Mouse (Mus musculus) liver, embryonic 13.5 days (tissue): ENCODE results near the gene Selplg. TPM values are rescaled to one million over a fixed set of nuclear protein-coding genes. Genes with fewer than 3 reads are reported as not detected.
A peak's percentile ranks its signal among the peaks of the same experiment; 100 is the strongest.
"Not testable (repeated sequence)": the region's sequence is repeated elsewhere in the genome, so short reads cannot be mapped to it uniquely, and the experiment has no call there.

Source experiments
- ATAC-seq: fragments of 200-750 bp; cut with Nextera tagmentation; 2 replicates; pipeline ENCODE4 v1.8.0; 2017; ENCODE audit warnings: low read depth, mild to moderate bottlenecking, moderate number of reproducible peaks, moderate library complexity
- DNase-seq: peaks from one replicate; pipeline ENCODE4 v3.0.0; 2022
- H3K27ac ChIP-seq: fragments of 300-500 bp; sonication (generic); 2 replicates; pipeline ENCODE4 v1.5.1; 2015; ENCODE audit warnings: moderate library complexity, mild to moderate bottlenecking, inconsistent platforms
- H3K27me3 ChIP-seq: fragments of 300-500 bp; sonication (generic); 2 replicates; pipeline ENCODE4 v1.6.1; 2015; ENCODE audit warnings: mild to moderate bottlenecking, inconsistent platforms
- H3K36me3 ChIP-seq: fragments of 300-500 bp; sonication (generic); 2 replicates; pipeline ENCODE4 v1.6.1; 2015; ENCODE audit warnings: mild to moderate bottlenecking, inconsistent platforms
- H3K4me1 ChIP-seq: fragments of 300-500 bp; sonication (generic); replicated peaks from 2 replicates; pipeline ENCODE4 v1.6.1; 2015; ENCODE audit warnings: inconsistent platforms
- H3K4me2 ChIP-seq: fragments of 300-500 bp; sonication (generic); 2 replicates; pipeline ENCODE4 v1.6.1; 2015; ENCODE audit warnings: inconsistent platforms, mild to moderate bottlenecking, moderate library complexity
- H3K4me3 ChIP-seq: fragments of 300-500 bp; sonication (generic); replicated peaks from 2 replicates; pipeline ENCODE4 v1.5.1; 2015; ENCODE audit warnings: mild to moderate bottlenecking, inconsistent platforms
- H3K9ac ChIP-seq: fragments of 300-500 bp; sonication (generic); 2 replicates; pipeline ENCODE4 v1.6.1; 2015; ENCODE audit warnings: mild to moderate bottlenecking, inconsistent platforms
- H3K9me3 ChIP-seq: fragments of 300-500 bp; sonication (generic); replicated peaks from 2 replicates; pipeline ENCODE4 v1.6.1; 2016; ENCODE audit warnings: inconsistent platforms
- WGBS: fragments of 180-500 bp; shearing (Covaris S2); methylation state at CpG from one replicate; pipeline ENCODE4 v1.1.7; 2015; ENCODE audit not compliant: insufficient replicate concordance; 5-methylcytosine and 5-hydroxymethylcytosine counted together
- polyA plus RNA-seq: library from polyadenylated mRNA; unstranded; fragments of >200 nt; fragmentation: Nextera tagmentation; extraction: Ambion mirVana; gene quantifications from 2 replicates; pipeline ENCODE4 v1.2.1, GENCODE M21; 2015

Gene Selplg
- polyA plus RNA-seq, 1 experiment from 2014 or later: 11.6 TPM

- WGBS: 83% methylated on average over 8 of the region's 8 CpGs
- not testable (repeated sequence) for H3K4me2 ChIP-seq, ATAC-seq, H3K9ac ChIP-seq, H3K4me3 ChIP-seq, DNase-seq, H3K9me3 ChIP-seq, H3K27me3 ChIP-seq, H3K27ac ChIP-seq
- Histone ChIP-seq H3K36me3 (peaks cover 46% of the 10 kb centered on the region), H3K4me1 (peaks cover 13% of the 10 kb centered on the region)
These were observed 54.7 kb downstream of the Selplg start for GRCm38 (mm10) chr5:113777728-113778127.

- Histone ChIP-seq H3K36me3 (peaks cover 46% of the 10 kb centered on the region), H3K4me3 (no peak overlapping the region), H3K27me3 (no peaks in the 10 kb centered on the region), H3K9me3 (no peaks in the 10 kb centered on the region), H3K4me1 (peaks cover 16% of the 10 kb centered on the region), H3K27ac (peak overlapping the region; percentile 41), H3K4me2 (no peak overlapping the region), H3K9ac (no peak overlapping the region)
- WGBS: 60% methylated on average over 8 of the region's 8 CpGs
- ATAC-seq (no peak), DNase-seq (no peak)
These were observed 55.6 kb downstream of the Selplg start for GRCm38 (mm10) chr5:113776896-113777226.

- Histone ChIP-seq H3K36me3 (peaks cover 46% of the 10 kb centered on the region), H3K27me3 (no peaks in the 10 kb centered on the region), H3K27ac (peak overlapping the region; percentile 41), H3K4me3 (no peak overlapping the region), H3K4me2 (no peak overlapping the region), H3K9me3 (no peaks in the 10 kb centered on the region), H3K4me1 (peaks cover 16% of the 10 kb centered on the region), H3K9ac (no peak overlapping the region)
- no peak for ATAC-seq
- 60% methylated on average over 15 of the region's 15 CpGs for WGBS
- DNase-seq: no peak
These were observed 56.1 kb downstream of the Selplg start for GRCm38 (mm10) chr5:113776128-113776895.

GRCm38 (mm10) chr5:113775585-113775984 is 56.9 kb downstream of the Selplg start:
- H3K27ac ChIP-seq: 0 out of 2 replicates have a peak overlapping the region, but pooled peaks have one; percentile 31
- 84% methylated on average over 10 of the region's 10 CpGs for WGBS

GRCm38 (mm10) chr5:113773664-113774063 is 58.8 kb downstream of the Selplg start:
- H3K4me2 ChIP-seq: peak overlapping the region; percentile 94
- peak overlapping the region; percentile 87 for H3K27ac ChIP-seq
- no peaks in the 10 kb centered on the region for H3K9me3 ChIP-seq
- peak; percentile 39 for ATAC-seq
- peak overlapping the region; percentile 100 for H3K4me3 ChIP-seq
- no peaks in the 10 kb centered on the region for H3K27me3 ChIP-seq
- H3K9ac ChIP-seq: peak overlapping the region; percentile 88
- DNase-seq: peak; percentile 85
- WGBS: under 1% methylated on average over 7 of the region's 7 CpGs
- H3K36me3 ChIP-seq: peaks cover 48% of the 10 kb centered on the region
- H3K4me1 ChIP-seq: peaks cover 36% of the 10 kb centered on the region

More at GRCm38 (mm10) chr5:113775585-113775984, 56.9 kb downstream of the Selplg start:
- DNase-seq (no peak), ATAC-seq (no peak)
- Histone ChIP-seq H3K27me3 (no peaks in the 10 kb centered on the region), H3K36me3 (peaks cover 46% of the 10 kb centered on the region), H3K4me1 (peaks cover 17% of the 10 kb centered on the region), H3K4me2 (no peak overlapping the region), H3K4me3 (no peak overlapping the region), H3K9ac (no peak overlapping the region), H3K9me3 (no peaks in the 10 kb centered on the region)

- no peak for DNase-seq
- 1% methylated on average over 36 of the region's 38 CpGs for WGBS
- H3K4me3 ChIP-seq: peak overlapping the region; percentile 100
These were observed 59.4 kb downstream of the Selplg start for GRCm38 (mm10) chr5:113772905-113773519.

GRCm38 (mm10) chr5:113772450-113772895 is 60.0 kb downstream of the Selplg start, which contains the start of the genes Sart3 and Iscu:
Sart3 (minus strand) TSS chr5:113772510.
Iscu (plus strand) TSS chr5:113772748.
- Histone ChIP-seq H3K36me3 (peaks cover 50% of the 10 kb centered on the region), H3K4me2 (peak within 1 kb of the TSS; percentile 94), H3K4me1 (peaks cover 41% of the 10 kb centered on the region), H3K27me3 (no peaks in the 10 kb centered on the region), H3K9me3 (no peaks in the 10 kb centered on the region), H3K27ac (peak within 1 kb of the TSS; percentile 93), H3K9ac (peak within 1 kb of the TSS; percentile 93), H3K4me3 (peak within 1 kb of the TSS; percentile 100)
- under 1% methylated on average over 49 of the region's 49 CpGs for WGBS
- peak; percentile 81 for ATAC-seq
- DNase-seq: peak; percentile 95

More at GRCm38 (mm10) chr5:113772905-113773519, 59.4 kb downstream of the Selplg start:
- H3K4me1 ChIP-seq: peaks cover 41% of the 10 kb centered on the region
- H3K36me3 ChIP-seq: peaks cover 48% of the 10 kb centered on the region
- H3K27me3 ChIP-seq: no peaks in the 10 kb centered on the region
- peak overlapping the region; percentile 87 for H3K27ac ChIP-seq
- peak overlapping the region; percentile 94 for H3K4me2 ChIP-seq
- H3K9me3 ChIP-seq: no peaks in the 10 kb centered on the region
- peak; percentile 32 for ATAC-seq
- H3K9ac ChIP-seq: peak overlapping the region; percentile 88

- under 1% methylated on average over 97 of the region's 97 CpGs for WGBS
These were observed 61.0 kb downstream of the Selplg start for GRCm38 (mm10) chr5:113771213-113772162.

GRCm38 (mm10) chr5:113768806-113769205 is 63.6 kb downstream of the Selplg start:
- no peak for DNase-seq
- H3K36me3 ChIP-seq: peaks cover 53% of the 10 kb centered on the region
- H3K27me3 ChIP-seq: no peaks in the 10 kb centered on the region
- no peak overlapping the region for H3K9ac ChIP-seq
- 83% methylated on average over 8 of the region's 8 CpGs for WGBS
- H3K4me1 ChIP-seq: peaks cover 47% of the 10 kb centered on the region
- no peaks in the 10 kb centered on the region for H3K9me3 ChIP-seq
- H3K4me2 ChIP-seq: no peak overlapping the region
- ATAC-seq: no peak
- H3K27ac ChIP-seq: no peak overlapping the region
- H3K4me3 ChIP-seq: no peak overlapping the region

More at GRCm38 (mm10) chr5:113771213-113772162, 61.0 kb downstream of the Selplg start:
- peak overlapping the region; percentile 93 for H3K27ac ChIP-seq
- peak overlapping the region; percentile 83 for H3K4me2 ChIP-seq
- H3K4me3 ChIP-seq: peak overlapping the region; percentile 100
- peak; percentile 76 for ATAC-seq
- H3K9me3 ChIP-seq: no peaks in the 10 kb centered on the region
- peaks cover 43% of the 10 kb centered on the region for H3K4me1 ChIP-seq
- DNase-seq: peak; percentile 85
- H3K36me3 ChIP-seq: peaks cover 51% of the 10 kb centered on the region
- H3K27me3 ChIP-seq: no peaks in the 10 kb centered on the region
- peak overlapping the region; percentile 93 for H3K9ac ChIP-seq
